Comparison of ENCODE assay signal across 9 mouse cellular contexts in genomic region chr11:53254926-53255325, GRCm38 (mm10). TPM values are rescaled to one million over a fixed set of nuclear protein-coding genes. Genes with fewer than 3 reads are reported as not detected.
DNase-seq lines count a peak whose midpoint lies in the region; ATAC-seq and TF ChIP-seq lines count a peak whose summit lies in the region.
"Had no signal": no experiment of that assay in that cellular context is flagged by ENCODE, and none has a peak within 500 bp of the region (broad histone marks: within the 10 kb centered on the region; RNA-seq: fewer than 3 reads in every experiment).

No protein-coding gene starts in this region.

- H3K9me3 ChIP-seq in midbrain, embryonic 10.5 days (replicated peaks) = 0 out of 2 replicates have a peak, but pooled peaks cover 4% of the 10 kb centered on the region
- H3K9me3 ChIP-seq in midbrain, embryonic 16.5 days (replicated peaks; ENCODE audit: control insufficient read depth, low read length, poor library complexity, severe bottlenecking) = no peaks in the 10 kb centered on the region
- H3K9me3 ChIP-seq in embryonic facial prominence, embryonic 14.5 days (ENCODE audit: control insufficient read depth, low read length) = no peaks in the 10 kb centered on the region
- no peaks in the 10 kb centered on the region for H3K9me3 ChIP-seq in liver, embryonic 14.5 days (ENCODE audit: control insufficient read depth, low read length)
- H3K9me3 ChIP-seq: hindbrain, embryonic 15.5 days had no signal

- H3K27ac ChIP-seq in midbrain, embryonic 10.5 days (replicated peaks) = no peak overlapping the region
- no peak overlapping the region for H3K27ac ChIP-seq in midbrain, embryonic 16.5 days (ENCODE audit: low read length)
- H3K27ac ChIP-seq in embryonic facial prominence, embryonic 14.5 days (replicated peaks; ENCODE audit: low read depth, low read length) = no peak overlapping the region
- H3K27ac ChIP-seq in liver, embryonic 14.5 days = no peak overlapping the region
- H3K27ac ChIP-seq: hindbrain, embryonic 15.5 days had no signal

- H3K4me3 ChIP-seq in midbrain, embryonic 10.5 days = no peak overlapping the region
- no peak overlapping the region for H3K4me3 ChIP-seq in midbrain, embryonic 16.5 days (ENCODE audit: low read depth, low read length)
- no peak overlapping the region for H3K4me3 ChIP-seq in embryonic facial prominence, embryonic 14.5 days (ENCODE audit: low read depth, low read length)
- H3K4me3 ChIP-seq in liver, embryonic 14.5 days (ENCODE audit: insufficient read depth in 1 of 2, low read depth in 2 of 2, low read length in 2 of 2) = no peak overlapping the region
- H3K4me3 ChIP-seq: hindbrain, embryonic 15.5 days had no signal

- peak; percentile 77 for TF ChIP-seq CTCF in liver, embryonic 14.5 days (IDR thresholded peaks at IDR 0.05; ENCODE audit: low read depth)

- peaks cover 14% of the 10 kb centered on the region for H3K4me1 ChIP-seq in midbrain, embryonic 10.5 days
- H3K4me1 ChIP-seq in midbrain, embryonic 16.5 days (ENCODE audit: control insufficient read depth, insufficient read depth, low read length) = peaks cover 3% of the 10 kb centered on the region; the same call in 1 of the 2 replicates
- H3K4me1 ChIP-seq in embryonic facial prominence, embryonic 14.5 days (ENCODE audit: control insufficient read depth, insufficient read depth, low read length) = no peaks in the 10 kb centered on the region
- no peaks in the 10 kb centered on the region for H3K4me1 ChIP-seq in liver, embryonic 14.5 days (replicated peaks; ENCODE audit: control insufficient read depth in 2 of 2, insufficient read depth in 2 of 2, low read length in 1 of 2)

- WGBS in midbrain, embryonic 10.5 days = 42% methylated on average over 7 of the region's 7 CpGs
- WGBS in midbrain, embryonic 16.5 days = 42% methylated on average over 7 of the region's 7 CpGs
- 41% methylated on average over 7 of the region's 7 CpGs for WGBS in embryonic facial prominence, embryonic 14.5 days
- WGBS in liver, embryonic 14.5 days (ENCODE audit: insufficient replicate concordance) = 36% methylated on average over 7 of the region's 7 CpGs

- H3K27me3 ChIP-seq in midbrain, embryonic 10.5 days (ENCODE audit: low read depth, poor library complexity, severe bottlenecking) = no peaks in the 10 kb centered on the region
- no peaks in the 10 kb centered on the region for H3K27me3 ChIP-seq in midbrain, embryonic 16.5 days (ENCODE audit: control insufficient read depth, insufficient read depth, low read depth, low read length)
- no peaks in the 10 kb centered on the region for H3K27me3 ChIP-seq in embryonic facial prominence, embryonic 14.5 days (replicated peaks; ENCODE audit: control insufficient read depth, insufficient read depth, low read length)
- H3K27me3 ChIP-seq in liver, embryonic 14.5 days (ENCODE audit: control insufficient read depth, insufficient read depth, low read length) = no peaks in the 10 kb centered on the region
- H3K27me3 ChIP-seq: hindbrain, embryonic 15.5 days had no signal

- H3K36me3 ChIP-seq in midbrain, embryonic 10.5 days = peaks cover 12% of the 10 kb centered on the region
- no peaks in the 10 kb centered on the region for H3K36me3 ChIP-seq in midbrain, embryonic 16.5 days (ENCODE audit: control insufficient read depth, insufficient read depth, low read length)
- peaks cover 2% of the 10 kb centered on the region; the same call in 1 of the 2 replicates for H3K36me3 ChIP-seq in embryonic facial prominence, embryonic 14.5 days (ENCODE audit: control insufficient read depth, insufficient read depth, low read length)
- no peaks in the 10 kb centered on the region for H3K36me3 ChIP-seq in liver, embryonic 14.5 days (replicated peaks; ENCODE audit: control insufficient read depth, insufficient read depth, low read depth)

- no peak for TF ChIP-seq EP300 in liver, embryonic 14.5 days (IDR thresholded peaks at IDR 0.05; ENCODE audit: low read depth)

- H3K9ac ChIP-seq in midbrain, embryonic 16.5 days (ENCODE audit: low read depth, low read length) = no peak overlapping the region
- no peak overlapping the region for H3K9ac ChIP-seq in embryonic facial prominence, embryonic 14.5 days (ENCODE audit: low read depth, low read length)
- no peak overlapping the region for H3K9ac ChIP-seq in liver, embryonic 14.5 days (replicated peaks)
- H3K9ac ChIP-seq: hindbrain, embryonic 15.5 days had no signal

- no peak for ATAC-seq in midbrain, embryonic 16.5 days
- no peak for ATAC-seq in embryonic facial prominence, embryonic 14.5 days (ENCODE audit: low read depth)
- ATAC-seq in liver, embryonic 14.5 days (ENCODE audit: insufficient read depth) = no peak

- peak; percentile 68 for DNase-seq in midbrain, embryonic 10.5 days (ENCODE audit: low spot score)
- DNase-seq in adrenal gland, postnatal 36 days = peak; percentile 79 to 86
- DNase-seq in embryonic facial prominence, embryonic 14.5 days (ENCODE audit: low spot score) = peak; percentile 47
- peak; percentile 72 for DNase-seq in kidney, postnatal 14 days
- peak; percentile 16 to 31 (median 28) for DNase-seq in liver, embryonic 14.5 days (ENCODE audit: low read depth in 3 of 3, low spot score in 3 of 3)
- DNase-seq in right cerebral cortex, postnatal 14 days = peak; percentile 92
- DNase-seq in urinary bladder, postnatal 25 days (ENCODE audit: low spot score) = peak; percentile 80

- no peak overlapping the region for H3K4me2 ChIP-seq in midbrain, embryonic 16.5 days (ENCODE audit: low read length)
- H3K4me2 ChIP-seq in embryonic facial prominence, embryonic 14.5 days (ENCODE audit: low read depth, low read length) = no peak overlapping the region
- H3K4me2 ChIP-seq in liver, embryonic 14.5 days (ENCODE audit: low read depth) = no peak overlapping the region
- H3K4me2 ChIP-seq: hindbrain, embryonic 15.5 days had no signal

RNA-seq across cellular contexts. Expression of gene Hspa4, which starts 45.3 kb away (rescaled TPM):
- polyA plus RNA-seq in midbrain, embryonic 10.5 days (2016; fragmentation: Nextera tagmentation; extraction: Ambion mirVana) = 106 and 116 TPM in 2 replicates
- polyA plus RNA-seq in midbrain, embryonic 16.5 days (2015; fragmentation: Nextera tagmentation; extraction: Ambion mirVana) = 37.9 and 38.1 TPM in 2 replicates
- total RNA-seq in adrenal gland, postnatal 36 days (2021) = 100 to 1,000 TPM; 172 to 250 TPM
- polyA plus RNA-seq in embryonic facial prominence, embryonic 14.5 days (2014; fragmentation: Nextera tagmentation; extraction: Ambion mirVana) = 85.8 and 86.5 TPM in 2 replicates
- 14.4 and 26.6 TPM in 2 replicates for polyA plus RNA-seq in liver, embryonic 14.5 days (2012; rRNA removed)
- polyA plus RNA-seq in liver, embryonic 14.5 days (2014; fragmentation: Nextera tagmentation; extraction: Ambion mirVana) = 47.0 and 50.3 TPM in 2 replicates

Comparison
In these comparisons a context has a peak if more than half of its experiments do, and no peak if none do; other contexts are left out.
1. DNase-seq: peak in every context shown above with its lines; median percentile 92 in right cerebral cortex, postnatal 14 days; 82 in adrenal gland, postnatal 36 days; 80 in urinary bladder, postnatal 25 days; 72 in kidney, postnatal 14 days; 68 in midbrain, embryonic 10.5 days; 47 in embryonic facial prominence, embryonic 14.5 days; 28 in liver, embryonic 14.5 days.